Comparison of ENCODE assay signal across 8 mouse cellular contexts in the genomic region with DNA sequence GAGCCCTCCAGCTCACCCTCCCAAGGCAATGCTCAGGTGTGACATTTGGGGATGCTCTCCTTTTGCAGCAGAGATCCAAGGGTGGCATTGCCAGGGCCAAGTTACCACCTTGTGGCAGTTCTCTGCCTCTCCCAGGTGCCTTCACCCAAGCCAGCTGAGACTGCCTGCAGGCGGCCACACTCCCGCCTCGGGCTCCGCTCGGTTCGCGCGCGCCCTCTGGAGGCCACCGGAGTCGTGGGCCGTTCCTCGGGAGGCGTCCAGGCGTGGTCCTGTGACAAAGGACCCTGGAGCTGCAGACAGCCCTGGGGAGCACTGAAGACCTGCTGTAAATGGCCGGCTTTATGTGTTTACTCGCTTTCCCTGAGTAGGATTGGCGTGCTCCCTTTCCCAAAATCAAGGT. TPM values are rescaled to one million over a fixed set of nuclear protein-coding genes. Genes with fewer than 3 reads are reported as not detected.
DNase-seq lines count a peak whose midpoint lies in the region; ATAC-seq and TF ChIP-seq lines count a peak whose summit lies in the region.

No protein-coding gene starts in this region.

- ATAC-seq in embryonic facial prominence, embryonic 11.5 days (replicated peaks; ENCODE audit: insufficient number of reproducible peaks, low FRiP score, low TSS enrichment, low read depth) = peak; percentile 66
- ATAC-seq in limb, embryonic 14.5 days (ENCODE audit: low FRiP score, low read depth) = peak; percentile 72; the same call in 1 of the 2 replicates
- peak; percentile 66; the same call in 1 of the 2 replicates for ATAC-seq in midbrain, embryonic 16.5 days

- 1% methylated on average over 18 of the region's 18 CpGs for WGBS in embryonic facial prominence, embryonic 11.5 days
- 4% methylated on average over 18 of the region's 18 CpGs for WGBS in kidney, adult 2 months
- 2% methylated on average over 18 of the region's 18 CpGs for WGBS in limb, embryonic 14.5 days
- WGBS in midbrain, embryonic 16.5 days = 1% methylated on average over 18 of the region's 18 CpGs
- 3% methylated on average over 18 of the region's 18 CpGs for WGBS in spleen, adult 2 months

- H3K36me3 ChIP-seq in embryonic facial prominence, embryonic 11.5 days (replicated peaks; ENCODE audit: control insufficient read depth, insufficient read depth, low read depth, low read length) = no peaks in the 10 kb centered on the region
- H3K36me3 ChIP-seq in kidney, adult 2 months (ENCODE audit: control insufficient read depth, insufficient read depth, low read length) = no peaks in the 10 kb centered on the region
- no peaks in the 10 kb centered on the region for H3K36me3 ChIP-seq in limb, embryonic 14.5 days (ENCODE audit: control insufficient read depth, insufficient read depth, low read length)
- H3K36me3 ChIP-seq in midbrain, embryonic 16.5 days (ENCODE audit: control insufficient read depth, insufficient read depth, low read length) = no peaks in the 10 kb centered on the region
- no peaks in the 10 kb centered on the region for H3K36me3 ChIP-seq in spleen, adult 2 months (ENCODE audit: control insufficient read depth, insufficient read depth, low read length)

- H3K4me2 ChIP-seq in embryonic facial prominence, embryonic 11.5 days (ENCODE audit: low read depth, low read length) = no peak overlapping the region
- no peak overlapping the region for H3K4me2 ChIP-seq in limb, embryonic 14.5 days (replicated peaks; ENCODE audit: low read depth, low read length, severe bottlenecking)
- no peak overlapping the region; the same call in 1 of the 2 replicates for H3K4me2 ChIP-seq in midbrain, embryonic 16.5 days (ENCODE audit: low read length)

- H3K9me3 ChIP-seq in embryonic facial prominence, embryonic 11.5 days (replicated peaks; ENCODE audit: control insufficient read depth, low read length) = no peaks in the 10 kb centered on the region
- H3K9me3 ChIP-seq in limb, embryonic 14.5 days (ENCODE audit: control insufficient read depth, low read length) = no peaks in the 10 kb centered on the region
- H3K9me3 ChIP-seq in midbrain, embryonic 16.5 days (replicated peaks; ENCODE audit: control insufficient read depth, low read length, poor library complexity, severe bottlenecking) = no peaks in the 10 kb centered on the region

- DNase-seq in 3T3-L1 (ENCODE audit: low read depth, low spot score) = peak; percentile 66
- DNase-seq in adrenal gland, postnatal 10 days = peak; percentile 90
- DNase-seq in embryonic facial prominence, embryonic 11.5 days (ENCODE audit: low spot score) = peak; percentile 79
- peak; percentile 66 for DNase-seq in heart, adult 8-10 months (ENCODE audit: low spot score)
- peak; percentile 79 for DNase-seq in kidney, adult 2 months
- DNase-seq in limb, embryonic 14.5 days (ENCODE audit: low spot score) = peak; percentile 48
- DNase-seq in spleen, adult 2 months (ENCODE audit: low read depth in 1 of 2, low spot score in 2 of 2) = peak; percentile 25 to 64

- no peak overlapping the region for H3K9ac ChIP-seq in embryonic facial prominence, embryonic 11.5 days (replicated peaks; ENCODE audit: low read length)
- H3K9ac ChIP-seq in limb, embryonic 14.5 days (ENCODE audit: low read depth, low read length, severe bottlenecking) = no peak overlapping the region
- no peak overlapping the region for H3K9ac ChIP-seq in midbrain, embryonic 16.5 days (ENCODE audit: low read depth, low read length)

- no peaks in the 10 kb centered on the region for H3K27me3 ChIP-seq in embryonic facial prominence, embryonic 11.5 days (ENCODE audit: control insufficient read depth, insufficient read depth, low read length)
- H3K27me3 ChIP-seq in kidney, adult 2 months (replicated peaks; ENCODE audit: control insufficient read depth, insufficient read depth, low read length) = no peaks in the 10 kb centered on the region
- no peaks in the 10 kb centered on the region for H3K27me3 ChIP-seq in limb, embryonic 14.5 days (ENCODE audit: control insufficient read depth, insufficient read depth, low read length)
- no peaks in the 10 kb centered on the region for H3K27me3 ChIP-seq in midbrain, embryonic 16.5 days (ENCODE audit: control insufficient read depth, insufficient read depth, low read depth, low read length)
- H3K27me3 ChIP-seq in spleen, adult 2 months (ENCODE audit: control insufficient read depth, insufficient read depth, low read length) = no peaks in the 10 kb centered on the region

- no peak overlapping the region for H3K27ac ChIP-seq in embryonic facial prominence, embryonic 11.5 days (replicated peaks; ENCODE audit: low read depth, low read length)
- H3K27ac ChIP-seq in kidney, adult 2 months (ENCODE audit: insufficient read depth, low read depth, low read length) = no peak overlapping the region
- no peak overlapping the region for H3K27ac ChIP-seq in limb, embryonic 14.5 days (replicated peaks; ENCODE audit: low read depth, low read length)
- H3K27ac ChIP-seq in midbrain, embryonic 16.5 days (ENCODE audit: low read length) = no peak overlapping the region
- H3K27ac ChIP-seq in spleen, adult 2 months (ENCODE audit: insufficient read depth, low read length) = no peak overlapping the region

- H3K4me3 ChIP-seq in embryonic facial prominence, embryonic 11.5 days (ENCODE audit: low read depth, low read length) = no peak overlapping the region
- no peak overlapping the region for H3K4me3 ChIP-seq in kidney, adult 2 months (ENCODE audit: insufficient read depth, low read depth, low read length)
- no peak overlapping the region for H3K4me3 ChIP-seq in limb, embryonic 14.5 days (replicated peaks; ENCODE audit: low read length)
- no peak overlapping the region for H3K4me3 ChIP-seq in midbrain, embryonic 16.5 days (ENCODE audit: low read depth, low read length)
- H3K4me3 ChIP-seq in spleen, adult 2 months (ENCODE audit: extremely low read depth, insufficient read depth, insufficient read length) = no peak overlapping the region

- no peaks in the 10 kb centered on the region for H3K4me1 ChIP-seq in embryonic facial prominence, embryonic 11.5 days (ENCODE audit: control insufficient read depth, insufficient read depth, low read length)
- H3K4me1 ChIP-seq in kidney, adult 2 months (ENCODE audit: control insufficient read depth, insufficient read depth, low read length) = no peaks in the 10 kb centered on the region; the same call in 1 of the 2 replicates
- no peaks in the 10 kb centered on the region for H3K4me1 ChIP-seq in limb, embryonic 14.5 days (ENCODE audit: control insufficient read depth, insufficient read depth, low read length)
- no peaks in the 10 kb centered on the region for H3K4me1 ChIP-seq in midbrain, embryonic 16.5 days (ENCODE audit: control insufficient read depth, insufficient read depth, low read length)
- H3K4me1 ChIP-seq in spleen, adult 2 months (ENCODE audit: control insufficient read depth, insufficient read depth, insufficient read length) = no peaks in the 10 kb centered on the region

- peak; percentile 72 for TF ChIP-seq CTCF in kidney, adult 2 months (conservative IDR thresholded peaks at IDR 0.05; ENCODE audit: insufficient read depth, insufficient read length, low read depth, low read length)
- peak; percentile 92 for TF ChIP-seq CTCF in spleen, adult 2 months (IDR thresholded peaks at IDR 0.05; ENCODE audit: extremely low read depth, insufficient read depth, insufficient read length, insufficient replicate concordance)

- no peak for TF ChIP-seq POLR2A in kidney, adult 2 months (IDR thresholded peaks at IDR 0.05; ENCODE audit: low read depth, low read length)
- no peak for TF ChIP-seq POLR2A in limb, embryonic 14.5 days (IDR thresholded peaks at IDR 0.05; ENCODE audit: borderline replicate concordance, extremely low read depth, insufficient read depth, insufficient read length)
- TF ChIP-seq POLR2A in spleen, adult 2 months (IDR thresholded peaks at IDR 0.05; ENCODE audit: low read depth, low read length) = no peak

RNA-seq across cellular contexts. Expression of a gene that starts 14.5 kb away (rescaled TPM):
- 10 to 100 TPM; 71.9 to 78.3 TPM for total RNA-seq in adrenal gland, postnatal 10 days (2021)
- polyA plus RNA-seq in embryonic facial prominence, embryonic 11.5 days (2014; fragmentation: Nextera tagmentation; extraction: Ambion mirVana) = 107 and 110 TPM in 2 replicates
- 100 to 1,000 TPM; 124 to 136 (median 130) TPM for total RNA-seq in heart, adult 8-10 months (2022)
- 75.9 and 82.6 TPM in 2 replicates for polyA plus RNA-seq in kidney, adult 2 months (2012; rRNA removed)
- 53.0 and 60.3 TPM in 2 replicates for polyA plus RNA-seq in limb, embryonic 14.5 days (2012; rRNA removed)
- polyA plus RNA-seq in limb, embryonic 14.5 days (2014; fragmentation: Nextera tagmentation; extraction: Ambion mirVana) = 90.5 and 97.4 TPM in 2 replicates
- polyA plus RNA-seq in midbrain, embryonic 16.5 days (2015; fragmentation: Nextera tagmentation; extraction: Ambion mirVana) = 79.8 and 81.4 TPM in 2 replicates
- 10.9 and 13.2 TPM in 2 replicates for polyA plus RNA-seq in spleen, adult 2 months (2012; rRNA removed)

RNA-seq across cellular contexts. Expression of a gene that starts 26.9 kb away (rescaled TPM):
- 10 to 100 TPM; 19.0 to 21.2 TPM for total RNA-seq in adrenal gland, postnatal 10 days (2021)
- 1.3 and 1.8 TPM in 2 replicates for polyA plus RNA-seq in embryonic facial prominence, embryonic 11.5 days (2014; fragmentation: Nextera tagmentation; extraction: Ambion mirVana)
- total RNA-seq in heart, adult 8-10 months (2022) = 10 to 100 TPM; 15.0 to 23.1 (median 19.3) TPM
- 6.9 and 7.9 TPM in 2 replicates for polyA plus RNA-seq in kidney, adult 2 months (2012; rRNA removed)
- polyA plus RNA-seq in limb, embryonic 14.5 days (2012; rRNA removed) = 18.1 and 20.7 TPM in 2 replicates
- polyA plus RNA-seq in limb, embryonic 14.5 days (2014; fragmentation: Nextera tagmentation; extraction: Ambion mirVana) = 5.5 and 5.7 TPM in 2 replicates
- polyA plus RNA-seq in midbrain, embryonic 16.5 days (2015; fragmentation: Nextera tagmentation; extraction: Ambion mirVana) = 0.39 and 0.75 TPM in 2 replicates
- polyA plus RNA-seq in spleen, adult 2 months (2012; rRNA removed) = 7.6 and 10.4 TPM in 2 replicates
